Mouse (Mus musculus) naive thymus-derived CD4-positive, alpha-beta T cell, adult 2 months (primary cell): ENCODE results near the gene Olfr550.
"Not testable (repeated sequence)": the region's sequence is repeated elsewhere in the genome, so short reads cannot be mapped to it uniquely, and the experiment has no call there.

Experiments
- DNase-seq: peaks from one replicate; pipeline ENCODE4 v3.0.0-alpha.2; 2011; ENCODE audit warnings: low read depth

Olfr550 gene

DNA sequence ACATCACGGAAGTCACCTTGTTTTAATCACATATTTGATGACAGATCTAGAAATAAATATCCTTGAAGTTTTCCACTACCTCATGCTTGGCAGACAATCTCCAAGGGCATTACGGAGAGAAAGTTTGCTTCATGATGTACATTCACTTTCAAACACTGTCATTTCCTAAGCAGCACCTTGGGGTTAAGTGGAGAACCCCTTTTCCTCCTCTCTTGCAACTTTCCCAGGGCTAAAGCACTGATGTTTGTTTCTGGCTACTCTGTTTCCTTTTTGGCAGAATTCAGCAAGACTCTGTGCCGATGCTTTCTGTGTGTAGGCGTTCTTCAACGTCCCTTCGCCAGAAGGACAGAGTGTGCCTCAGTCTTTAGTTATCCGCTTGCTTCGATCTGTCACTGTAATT, at the start of gene Olfr550:
Gene Olfr550 (plus strand): TSS at position 301 of the 400 bp plus-strand sequence.
- DNase-seq: no peak

DNA sequence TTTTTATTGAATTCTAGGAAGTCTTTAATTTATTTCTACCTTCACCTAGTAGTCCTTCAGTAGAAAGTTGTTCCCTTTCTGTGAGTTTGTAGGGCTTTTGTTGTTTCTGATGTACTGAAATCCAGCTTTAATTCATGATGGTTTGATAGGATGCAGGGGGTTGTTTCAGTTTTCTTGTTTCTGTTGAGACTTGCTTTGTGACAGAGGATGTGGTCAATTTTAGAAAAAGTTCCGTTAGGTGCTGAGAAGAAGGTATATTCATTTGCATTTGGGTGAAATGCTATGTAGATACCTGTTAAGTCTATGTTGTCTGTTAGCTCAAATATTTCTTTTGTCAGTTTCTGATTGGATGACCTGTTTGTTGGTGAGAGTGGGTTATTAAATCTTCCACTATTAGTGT, 42.2 kb upstream of the Olfr550 start:
- DNase-seq: peak; percentile 41

DNA sequence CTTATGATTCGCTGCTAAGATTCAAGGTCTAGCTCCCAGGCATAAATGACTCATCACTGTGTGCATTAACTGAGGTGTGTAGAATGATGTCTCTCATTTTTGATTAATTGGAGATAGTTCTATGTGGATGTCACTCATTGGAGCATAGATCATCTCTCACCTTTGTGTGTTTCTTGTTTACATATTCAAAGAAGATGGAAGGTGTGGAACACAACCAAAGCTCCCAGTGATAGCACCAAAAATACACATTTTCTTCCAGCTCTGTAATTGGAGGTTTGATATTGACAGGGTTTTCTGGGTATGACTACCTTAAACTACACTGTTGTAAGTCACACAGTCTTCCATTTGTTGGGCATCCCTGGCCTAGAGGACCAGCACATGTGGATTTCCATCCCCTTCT, 36.8 kb upstream of the Olfr550 start, which contains the start of gene Olfr547:
Gene Olfr547 (plus strand): TSS at position 301 of the 400 bp plus-strand sequence.
- no peak for DNase-seq

DNA sequence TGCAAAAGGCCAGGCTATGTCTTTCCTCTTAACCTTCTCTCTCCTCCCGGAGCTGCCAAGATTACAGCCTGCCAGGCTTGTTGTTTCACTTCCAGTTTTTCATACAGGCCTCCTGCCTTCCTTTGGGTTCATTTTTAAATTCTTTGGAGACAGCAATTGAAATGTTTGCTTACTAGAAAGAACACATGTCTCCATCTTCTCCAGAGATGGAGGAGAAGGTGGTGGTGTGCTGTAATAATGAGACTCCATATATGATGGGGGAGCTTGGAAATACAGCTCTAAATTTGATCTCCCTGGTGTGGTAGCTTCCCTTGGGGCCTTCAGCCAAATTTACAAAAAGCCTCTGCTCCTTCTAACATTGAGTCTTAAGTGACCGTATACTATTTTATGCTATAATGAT, 30.6 kb upstream of the Olfr550 start, which contains the start of gene Olfr548-ps1:
Gene Olfr548-ps1 (plus strand): TSS at position 301 of the 400 bp plus-strand sequence.
- no peak for DNase-seq

DNA sequence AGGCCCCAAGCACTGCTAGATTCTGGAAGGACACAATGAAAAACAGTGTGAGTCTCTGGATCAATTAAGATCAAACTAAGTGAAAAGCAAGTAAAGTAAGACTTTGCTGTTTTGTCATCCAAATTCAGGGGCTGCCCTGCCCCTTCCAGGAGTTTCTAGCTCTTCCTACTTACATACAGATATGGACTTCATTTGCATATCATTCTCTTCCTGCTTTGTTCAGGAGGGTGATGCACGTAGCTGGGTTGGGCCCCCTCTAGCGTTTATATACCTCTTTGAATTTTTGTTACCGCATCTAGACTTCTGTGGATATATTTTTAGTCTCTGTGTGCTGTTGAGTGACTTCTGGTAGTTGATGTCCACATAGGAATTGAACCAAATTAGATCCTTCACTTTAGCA, 30.0 kb upstream of the Olfr550 start:
- DNase-seq: peak; percentile 17

DNA sequence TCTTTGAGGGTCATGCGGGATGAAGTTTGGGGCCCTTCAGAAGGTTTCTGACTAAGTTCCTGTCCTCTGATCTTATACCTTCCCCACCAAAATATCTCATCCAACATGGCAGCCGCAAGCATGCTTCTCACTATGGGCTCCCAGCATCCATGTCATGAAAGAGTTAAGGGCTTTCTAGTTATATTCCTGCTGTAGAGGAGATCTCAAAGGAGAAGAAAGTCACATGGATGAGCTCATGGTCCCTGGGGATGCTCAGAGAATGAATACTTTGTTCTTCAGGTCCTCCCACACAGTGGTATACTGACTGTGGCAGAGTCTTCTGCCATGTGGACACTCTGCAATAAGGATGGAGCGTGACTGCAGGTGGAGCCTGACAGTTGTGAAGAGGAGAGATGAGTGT, 21.7 kb upstream of the Olfr550 start, which contains the start of gene Olfr549:
Gene Olfr549 (plus strand): TSS at position 301 of the 400 bp plus-strand sequence.
- DNase-seq: no peak

- DNase-seq: no peak
Measured at GRCm38 (mm10) chr7:102553279-102553678, 18.0 kb upstream of the Olfr550 start.

DNA sequence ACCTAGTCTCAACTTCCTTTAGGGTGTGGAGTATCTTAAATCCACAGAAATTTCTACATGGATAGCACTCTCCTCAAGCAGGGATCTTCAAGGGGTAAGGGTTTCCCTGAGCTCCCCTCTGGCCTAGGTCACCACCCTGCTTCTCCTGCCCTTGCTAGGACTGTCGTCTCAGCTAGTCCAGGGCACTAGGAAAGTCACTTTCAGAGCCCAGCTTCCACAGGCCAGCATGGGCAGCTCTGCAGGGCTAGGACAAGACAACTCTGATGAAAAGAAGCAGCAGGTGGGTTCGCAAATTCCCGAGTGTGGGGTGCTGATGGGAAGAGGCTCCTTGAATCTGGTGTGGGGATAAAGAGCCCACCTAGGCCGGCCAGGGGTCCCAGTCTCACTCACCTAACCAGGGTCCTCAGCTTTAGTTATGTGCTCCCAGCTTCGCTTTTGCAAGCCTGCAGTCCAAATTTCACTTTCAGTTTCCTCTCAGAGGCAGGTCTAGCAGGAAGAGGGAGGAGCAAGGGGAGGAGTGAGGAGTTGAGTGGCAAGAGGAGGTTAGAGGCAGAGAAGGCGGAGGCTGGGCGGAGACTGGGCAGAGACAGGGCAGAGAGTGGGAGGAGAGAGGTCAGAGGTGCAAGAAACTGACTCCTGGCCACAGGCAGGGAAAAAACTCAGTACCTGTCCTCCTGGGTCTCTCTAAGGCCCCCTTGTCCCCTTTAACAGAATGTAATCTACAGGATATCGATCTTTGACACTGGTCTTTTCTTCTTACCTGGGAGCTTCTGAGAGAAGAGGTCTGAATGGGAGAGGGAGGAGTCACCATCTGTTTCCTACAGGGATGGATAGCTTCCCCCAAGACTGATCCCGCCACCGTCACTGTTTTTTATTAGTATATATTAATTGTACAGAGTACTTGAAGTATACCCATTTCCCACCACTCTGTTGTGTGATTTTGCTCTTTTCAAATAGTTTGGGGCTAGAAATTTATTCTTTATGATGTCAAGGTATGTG, 5.9 kb upstream of the Olfr550 start, which contains the start of gene Trim21:
Gene Trim21 (minus strand): TSS at position 488 of the 999 bp plus-strand sequence.
- DNase-seq: peak; percentile 89

GRCm38 (mm10) chr7:102566219-102566618, 5.0 kb upstream of the Olfr550 start:
- peak; percentile 8 for DNase-seq

GRCm38 (mm10) chr7:102573174-102573830, 2.1 kb downstream of the Olfr550 start:
- no peak for DNase-seq

- DNase-seq: no peak
Measured at GRCm38 (mm10) chr7:102575998-102576397, 4.8 kb downstream of the Olfr550 start.

DNA sequence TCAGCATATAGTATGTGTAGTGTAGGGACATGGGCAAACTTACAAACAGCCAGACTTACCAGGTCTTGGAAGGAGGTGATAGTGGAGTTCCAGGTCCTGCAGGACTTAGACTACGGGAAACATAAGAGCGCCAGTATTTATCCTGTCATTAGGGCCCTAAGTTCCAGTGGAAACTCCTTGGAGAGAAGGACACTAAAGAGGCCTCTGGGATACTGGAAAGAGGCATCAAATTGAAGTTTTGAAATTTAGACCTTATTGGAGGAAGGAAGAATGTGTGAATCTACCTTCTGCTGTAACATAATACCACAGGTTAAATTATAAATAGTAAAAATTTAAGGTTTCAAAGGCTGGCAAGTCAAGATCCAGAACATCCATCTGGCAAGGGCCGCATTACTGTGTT, 20.5 kb downstream of the Olfr550 start, which contains the start of gene Olfr551:
Gene Olfr551 (minus strand): TSS at position 101 of the 400 bp plus-strand sequence.
- no peak for DNase-seq

DNA sequence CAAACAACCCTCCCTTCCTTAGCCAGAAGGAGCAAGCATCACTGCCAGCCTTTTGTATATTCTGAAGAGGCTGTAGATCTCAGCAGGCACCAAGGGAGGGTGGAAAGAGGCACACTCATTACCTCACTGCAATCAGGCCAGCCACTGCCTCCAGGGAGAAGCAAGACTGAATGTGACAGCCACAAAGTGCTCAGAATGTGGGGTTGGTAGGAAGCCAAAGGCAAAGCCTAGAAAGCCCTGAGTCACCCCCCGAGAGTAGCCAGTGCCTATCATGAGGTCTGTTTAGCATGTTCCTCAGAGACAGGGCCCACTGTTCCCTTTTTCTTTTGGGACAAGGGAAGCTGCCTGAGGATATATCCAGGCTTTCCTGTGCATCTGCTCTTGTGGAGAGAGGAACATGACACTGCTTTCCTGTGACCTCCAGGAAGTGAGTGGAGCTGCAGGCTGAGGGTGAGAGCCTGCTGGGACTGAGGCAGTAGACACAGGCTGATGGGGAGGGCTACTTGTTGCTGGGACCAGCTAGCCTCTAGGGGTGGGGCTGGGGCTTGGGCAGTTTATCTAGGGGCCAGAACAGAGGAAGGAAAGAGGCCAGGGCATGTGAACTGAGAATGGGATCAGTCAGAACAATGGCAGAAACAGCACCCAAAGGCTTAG, 26.3 kb downstream of the Olfr550 start, which contains the start of gene Olfr552:
Gene Olfr552 (plus strand): TSS at position 393 of the 654 bp plus-strand sequence.
- no peak for DNase-seq

DNA sequence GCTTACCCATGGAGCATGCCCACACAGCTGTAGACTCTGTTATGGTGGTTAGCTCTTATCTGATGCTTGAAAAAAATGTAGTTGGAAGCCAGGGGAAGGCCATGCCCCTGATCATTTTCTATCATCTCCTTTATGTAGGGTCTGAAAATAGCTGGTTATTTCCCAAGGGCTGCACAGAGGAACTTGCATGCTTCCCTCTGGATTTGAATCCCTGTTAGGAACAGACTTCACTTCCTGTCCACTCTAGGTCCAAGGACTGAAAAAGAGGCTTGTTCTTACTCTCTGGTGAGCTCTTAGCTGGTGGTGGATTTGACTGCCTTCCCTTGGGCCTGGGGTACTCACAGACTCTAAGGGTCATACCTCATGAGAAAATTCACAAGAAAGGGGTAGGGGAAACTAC, 46.9 kb downstream of the Olfr550 start, which contains the start of gene Olfr553:
Gene Olfr553 (minus strand): TSS at position 101 of the 400 bp plus-strand sequence.
- DNase-seq: no peak

GRCm38 (mm10) chr7:102619608-102620007, 48.4 kb downstream of the Olfr550 start:
- no peak for DNase-seq

DNA sequence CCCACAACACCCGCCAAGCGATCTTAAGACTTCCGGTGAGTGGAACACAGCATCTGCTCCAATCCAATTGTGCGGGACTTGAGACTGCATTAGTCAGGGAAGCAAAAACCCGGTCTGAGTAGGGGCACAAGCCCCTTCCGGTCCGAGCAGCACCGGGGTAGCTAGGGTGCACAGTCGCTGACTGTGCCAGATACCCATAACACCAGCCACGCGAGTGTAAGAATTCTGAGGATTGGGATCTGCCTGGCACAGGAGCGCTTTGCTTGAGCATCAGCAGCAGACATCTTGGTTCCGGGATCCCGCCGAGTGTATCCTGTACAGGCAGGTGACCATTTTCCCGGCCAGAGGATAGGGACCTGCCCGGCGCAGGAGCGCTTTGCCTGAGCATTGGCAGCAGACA, 49.1 kb downstream of the Olfr550 start:
- DNase-seq: not testable (repeated sequence)
